Mouse (Mus musculus): ENCODE results near the gene Fkbp14.

Gene Fkbp14

DNA sequence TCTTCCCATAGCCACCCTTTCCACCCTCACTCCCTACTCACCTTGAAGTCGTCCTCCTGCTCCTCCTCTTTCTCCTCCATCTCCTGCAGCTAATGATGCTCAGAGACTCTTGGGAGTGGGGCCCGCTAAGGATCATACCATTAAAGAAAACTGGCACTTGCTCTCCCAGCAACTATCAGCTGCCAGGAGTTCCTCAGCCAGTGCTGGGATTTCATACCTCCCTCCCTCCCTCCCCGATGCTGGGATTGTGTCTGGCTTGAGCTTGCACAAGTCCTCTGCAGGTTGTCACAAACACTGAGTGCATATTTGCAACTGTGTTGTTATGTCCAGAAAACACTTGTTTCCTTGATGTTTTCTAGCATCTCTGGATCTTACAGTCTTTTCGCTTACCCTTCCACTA lies at the start of gene Fkbp14:
Gene Fkbp14, minus strand, starts transcription at position 101 of the 400 bp plus-strand sequence.
- DNase-seq: no peak

DNA sequence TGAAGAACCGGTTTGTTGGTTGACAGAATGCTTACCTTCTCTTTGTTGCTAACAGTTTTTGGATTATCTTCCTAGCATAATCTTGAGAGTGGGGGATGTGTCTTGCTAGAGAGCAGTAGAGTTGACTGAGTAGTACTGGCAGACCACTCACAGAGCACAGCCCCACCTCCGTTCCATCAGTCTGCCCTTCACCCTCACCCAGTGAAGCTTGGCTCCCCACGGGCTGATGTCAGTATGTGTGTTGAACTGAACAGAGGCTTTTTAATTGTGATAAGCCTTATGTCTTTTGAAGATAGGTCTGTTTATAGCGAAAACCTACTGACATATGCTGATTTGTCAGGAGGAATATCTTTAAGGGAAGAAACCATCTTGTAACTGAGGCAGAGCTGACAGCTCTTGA lies 46.1 kb upstream of the Fkbp14 start:
- DNase-seq: no peak

DNA sequence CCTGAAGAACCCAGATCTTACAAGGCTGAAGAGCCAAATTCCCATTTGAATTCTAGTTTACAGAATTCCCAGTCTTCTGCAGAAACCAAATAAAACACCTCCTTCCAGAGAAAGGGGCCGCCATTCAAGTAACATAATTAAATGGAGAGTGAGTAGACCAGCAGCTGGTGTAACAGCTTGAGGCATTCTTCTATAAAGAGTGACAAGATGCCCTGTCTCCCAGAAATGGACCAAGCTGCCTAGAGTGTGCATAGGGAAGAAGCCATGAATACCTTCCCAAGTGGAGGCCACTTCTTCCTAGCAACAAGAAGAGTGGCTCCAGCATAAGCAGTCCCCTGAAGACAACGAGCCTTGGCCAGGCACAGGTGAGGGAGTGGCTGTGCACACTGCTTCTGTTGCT lies 44.8 kb upstream of the Fkbp14 start:
- no peak for DNase-seq

DNA sequence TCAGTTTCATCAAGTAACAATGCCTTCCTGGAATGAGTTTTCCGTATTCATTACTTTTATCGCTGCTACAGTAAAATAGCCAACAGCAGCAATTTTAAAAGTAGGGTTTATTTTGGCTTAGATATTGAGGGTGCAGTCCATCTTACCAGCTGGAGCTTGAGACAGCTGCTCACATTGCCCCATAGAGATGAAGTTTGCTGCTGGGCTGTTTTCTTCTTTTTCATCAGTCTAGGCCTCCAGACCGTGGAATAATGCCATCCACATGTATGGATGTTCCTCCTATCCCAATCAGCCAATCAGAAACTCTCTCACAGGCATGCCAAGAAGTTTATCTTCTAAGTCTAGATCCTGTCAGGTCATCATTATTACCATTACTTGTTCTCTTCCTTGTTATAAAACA lies 42.8 kb upstream of the Fkbp14 start:
- no peak for DNase-seq

DNA sequence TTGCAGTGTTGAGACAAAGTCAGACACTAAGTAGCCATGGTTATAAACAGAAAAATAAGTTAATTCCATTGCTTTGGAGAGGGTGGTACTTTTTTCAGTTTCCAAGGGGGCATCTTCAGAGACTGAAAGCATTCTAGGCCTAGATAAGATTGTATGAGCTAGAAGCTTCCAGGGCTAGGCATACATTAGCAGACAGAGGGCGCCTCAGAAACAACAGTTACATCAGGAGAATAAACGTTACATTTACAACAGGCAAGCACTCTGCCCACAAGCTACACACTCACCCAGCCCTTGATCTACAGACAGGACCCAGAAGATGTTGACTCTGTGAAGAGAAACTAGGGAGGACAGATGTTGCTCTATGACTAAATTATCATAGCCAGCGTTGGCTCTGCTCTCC lies 34.4 kb upstream of the Fkbp14 start:
- peak; percentile 14 for DNase-seq

DNA sequence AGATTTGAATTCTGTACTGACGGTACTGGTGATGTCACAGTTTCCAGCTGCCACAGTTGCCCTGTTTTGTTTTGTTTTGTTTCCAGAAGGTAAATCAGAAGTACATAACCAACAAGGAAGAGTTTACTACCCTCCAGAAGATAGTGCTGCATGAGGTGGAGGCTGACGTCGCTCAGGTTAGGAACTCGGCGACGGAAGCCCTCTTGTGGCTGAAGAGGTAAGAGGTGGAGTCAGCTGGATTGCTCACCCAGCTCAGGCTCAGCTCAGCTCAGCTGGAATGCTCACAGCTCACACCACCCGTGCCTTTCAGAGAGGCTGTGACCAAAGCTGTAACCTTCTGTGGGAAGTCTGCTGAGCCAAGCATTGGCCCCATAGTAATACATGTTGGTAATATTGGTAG lies 32.6 kb upstream of the Fkbp14 start:
- DNase-seq: peak; percentile 35

DNA sequence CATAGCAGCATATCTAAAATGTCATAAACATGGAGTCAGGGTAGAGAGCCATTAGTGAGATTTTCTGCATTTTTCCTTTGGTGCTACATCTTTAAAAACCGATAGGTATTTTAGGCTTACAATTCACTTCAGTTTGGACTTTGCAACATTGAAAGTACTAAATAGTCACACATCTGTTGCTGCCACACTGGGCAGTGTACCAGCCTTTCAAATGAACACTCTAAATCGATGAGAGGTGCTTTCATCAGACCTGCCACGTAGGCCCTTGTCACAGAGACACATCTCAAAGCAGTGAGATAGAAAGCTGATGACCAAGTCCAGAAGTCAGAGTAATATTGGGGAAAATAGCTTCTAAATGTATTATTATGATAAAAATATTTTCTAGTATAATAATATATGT lies 31.3 kb upstream of the Fkbp14 start:
- DNase-seq: no peak

DNA sequence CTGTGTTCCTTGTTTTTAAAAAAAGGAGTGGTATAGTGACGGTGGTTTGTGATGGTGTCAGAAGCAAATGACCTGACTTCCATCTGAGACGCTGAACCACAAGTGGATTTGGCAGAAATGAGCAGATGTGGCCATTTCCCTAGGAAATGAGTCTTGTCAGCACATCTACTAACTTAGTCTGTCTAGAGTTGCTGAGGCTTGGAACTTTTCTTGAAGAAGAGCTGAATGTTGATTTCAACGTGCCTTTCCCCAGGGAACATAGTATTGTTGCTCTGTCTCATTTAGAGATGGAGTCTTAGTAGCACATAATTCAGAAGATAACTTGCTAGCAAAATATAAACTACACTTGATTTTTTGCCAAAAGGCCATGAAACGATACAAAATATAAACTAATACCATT lies 23.2 kb upstream of the Fkbp14 start:
- no peak for DNase-seq

DNA sequence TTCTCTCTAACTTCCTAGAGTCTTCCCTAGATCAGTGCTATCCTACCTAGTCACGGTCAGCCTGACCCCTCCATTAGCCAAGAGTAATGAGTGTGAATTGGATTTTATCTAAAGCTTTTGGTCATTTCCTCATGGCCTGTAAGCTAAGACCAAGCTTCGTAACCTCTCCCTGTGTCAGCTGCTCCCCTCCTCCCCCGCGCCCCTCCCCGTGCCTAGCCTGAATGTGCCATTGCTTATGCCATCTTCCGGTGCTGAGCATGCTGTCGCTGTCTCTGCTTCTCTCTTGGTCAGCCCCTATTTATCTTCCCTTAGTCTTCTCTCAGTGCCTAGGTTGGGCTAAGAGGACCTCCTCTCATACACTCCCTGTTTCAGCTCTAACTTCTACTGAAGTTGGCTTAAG lies 22.4 kb upstream of the Fkbp14 start:
- no peak for DNase-seq

DNA sequence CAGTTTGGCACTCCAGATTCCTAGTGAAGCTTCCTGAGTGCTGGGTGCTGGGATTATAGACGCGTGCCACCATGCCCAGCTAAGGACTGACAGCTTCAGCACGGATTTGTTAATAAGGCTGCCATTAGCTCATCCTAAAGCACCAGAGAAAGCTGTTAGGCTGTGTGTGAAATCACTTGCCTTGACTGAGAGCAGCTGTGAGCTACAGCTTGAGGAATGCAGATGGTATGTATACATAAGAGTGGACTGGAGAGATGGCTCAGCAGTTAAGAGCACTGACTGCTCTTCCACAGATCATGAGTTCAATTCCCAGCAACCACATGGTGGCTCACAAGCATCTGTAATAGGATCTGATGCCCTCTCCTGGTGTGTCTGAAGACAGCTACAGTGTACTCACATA lies 20.3 kb upstream of the Fkbp14 start:
- no peak for DNase-seq

DNA sequence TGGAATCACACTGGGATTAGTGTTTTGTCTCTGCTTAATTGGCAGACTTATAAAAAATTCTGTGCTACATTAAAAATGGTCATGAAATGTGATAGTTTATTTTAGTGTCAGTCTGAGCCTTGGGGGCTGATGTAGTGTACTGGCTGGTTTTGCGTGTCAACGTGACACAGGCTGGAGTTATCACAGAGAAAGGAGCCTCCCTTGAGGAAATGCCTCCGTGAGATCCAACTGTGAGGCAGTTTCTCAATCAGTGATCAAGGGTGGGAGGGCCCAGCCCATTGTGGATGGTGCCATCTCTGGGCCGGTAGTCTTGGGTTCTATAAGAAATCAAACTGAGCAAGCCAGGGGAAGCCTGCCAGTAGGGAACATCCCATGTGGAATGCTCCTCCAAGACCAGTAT lies 9.1 kb upstream of the Fkbp14 start:
- no peak for DNase-seq

DNA sequence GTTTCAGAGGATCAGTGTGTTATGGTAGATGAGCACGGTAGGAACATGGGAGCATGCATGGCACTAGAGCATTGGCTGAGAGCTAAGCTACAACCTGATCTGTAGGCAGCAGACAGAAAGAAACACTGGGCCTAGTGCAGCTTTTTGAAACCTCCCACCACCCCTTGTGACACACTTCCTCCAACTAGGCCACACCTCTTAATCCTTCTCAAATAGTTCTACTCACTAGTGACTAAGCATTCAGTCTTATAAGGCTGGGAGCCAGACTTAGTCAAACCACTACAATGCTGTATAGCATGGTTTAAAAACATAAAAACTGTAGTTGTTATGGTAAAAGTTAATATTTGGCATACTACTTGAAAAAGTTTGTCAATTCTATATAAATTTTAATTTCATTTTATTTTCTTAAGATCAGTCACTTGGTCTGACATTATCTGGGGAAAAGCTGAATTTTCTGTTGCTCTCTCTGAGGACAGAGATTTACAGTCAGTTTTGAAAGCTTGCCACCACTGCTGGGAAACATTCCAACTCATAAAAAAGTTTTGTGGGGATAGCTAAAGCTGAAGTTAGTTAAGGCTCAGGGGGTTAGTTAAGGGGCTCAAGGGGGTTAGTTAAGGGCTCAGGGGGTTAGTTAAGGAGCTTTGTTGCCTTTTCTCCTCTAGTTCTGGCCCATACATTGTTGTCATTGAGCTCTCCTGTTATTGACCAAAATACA lies 7.0 kb upstream of the Fkbp14 start:
- DNase-seq: no peak

DNA sequence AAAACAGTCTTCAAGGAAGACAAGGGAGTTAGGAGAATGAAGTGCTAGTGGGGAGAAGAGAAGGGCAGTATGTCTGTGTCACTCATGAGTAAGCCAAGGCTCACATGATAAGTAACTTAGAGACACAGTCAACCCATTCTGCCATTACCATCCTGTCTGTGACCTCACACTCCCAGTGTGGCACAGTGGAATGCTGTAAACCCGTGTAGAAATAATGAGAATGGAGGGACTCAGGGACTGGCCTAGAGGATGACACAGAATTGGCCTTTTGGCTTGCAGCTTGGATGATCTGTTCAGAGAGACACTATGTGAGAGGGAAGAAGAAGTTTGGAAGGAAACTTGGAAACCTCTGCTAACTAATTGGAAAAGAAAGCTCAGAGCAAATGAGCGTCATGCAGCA lies 5.8 kb upstream of the Fkbp14 start:
- DNase-seq: no peak

DNA sequence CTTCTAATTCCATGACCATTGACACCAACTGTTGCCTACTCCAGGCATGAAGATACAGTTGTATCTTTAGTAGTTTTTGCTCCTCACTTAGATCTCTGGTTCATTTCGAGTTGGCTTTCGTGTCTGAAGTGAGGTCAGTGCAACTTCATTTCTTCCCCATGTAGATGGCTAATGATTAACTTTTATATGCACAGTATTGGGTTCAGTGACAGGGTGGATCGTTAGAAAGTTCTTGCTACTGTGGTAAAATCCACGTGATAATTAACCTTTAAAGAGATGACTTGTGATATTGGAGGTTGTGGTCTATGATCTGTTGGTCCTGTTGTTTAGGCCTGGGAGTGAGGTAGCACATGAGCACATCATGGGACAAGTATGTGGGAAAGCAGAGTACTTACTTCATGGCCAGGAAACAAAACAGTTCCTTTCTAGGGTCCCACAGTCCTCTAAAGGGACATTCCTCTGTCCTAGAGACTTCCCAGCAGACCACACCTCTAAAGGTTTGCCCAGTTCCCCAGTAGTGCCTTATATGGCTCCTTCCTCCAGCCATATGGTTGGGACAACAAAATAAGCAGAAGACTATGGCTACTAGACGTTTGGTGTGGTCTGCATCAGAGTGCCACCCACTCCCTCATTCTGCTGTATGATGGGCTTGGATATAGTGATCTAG lies 3.7 kb upstream of the Fkbp14 start:
- DNase-seq: no peak

DNA sequence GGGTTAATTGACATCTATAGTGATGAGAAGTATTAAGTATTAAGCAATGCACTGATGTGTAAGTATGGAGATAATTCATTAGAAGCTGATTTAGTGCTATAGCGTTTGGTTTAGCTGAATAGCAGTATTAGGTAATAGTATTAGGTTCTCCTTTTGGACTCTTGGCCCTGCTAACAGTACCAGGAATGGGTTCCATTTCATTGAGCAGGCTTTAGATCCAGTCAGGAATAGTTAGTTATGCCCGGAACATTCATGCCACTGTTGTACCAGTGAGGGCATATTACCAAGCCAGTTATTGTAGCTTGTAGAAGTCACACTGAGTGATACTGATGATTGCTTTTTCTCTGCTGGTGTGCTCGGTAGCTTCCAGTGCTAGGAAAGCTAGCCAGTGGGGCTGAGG lies 603 bp upstream of the Fkbp14 start:
- no peak for DNase-seq

DNA sequence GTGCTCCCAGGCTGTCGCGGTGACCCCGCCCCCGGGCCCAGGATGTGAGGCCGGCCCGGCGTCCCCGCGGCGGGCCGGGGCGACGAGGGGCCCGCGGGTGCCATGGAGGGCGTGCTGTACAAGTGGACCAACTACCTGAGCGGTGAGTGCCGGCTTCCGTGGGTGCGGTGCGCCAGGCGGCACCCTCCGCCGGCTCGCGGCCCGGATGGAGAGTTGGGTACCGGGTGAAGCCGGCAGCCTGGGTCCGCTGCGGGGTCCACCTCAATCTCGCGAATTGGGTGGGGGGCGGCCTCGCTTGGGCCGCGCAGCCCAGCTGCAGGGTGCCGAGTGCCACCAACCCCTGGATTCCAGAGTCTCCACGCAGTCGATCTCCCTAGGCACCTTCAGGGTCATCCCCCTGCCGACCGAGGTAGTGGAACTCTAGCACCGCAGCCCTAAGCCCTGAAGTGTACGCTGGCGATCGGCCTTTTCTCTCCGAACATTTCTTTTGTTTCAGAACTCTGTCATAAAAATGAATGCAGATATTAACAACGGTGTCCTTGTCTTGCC lies 1.7 kb downstream of the Fkbp14 start:
- no peak for DNase-seq

DNA sequence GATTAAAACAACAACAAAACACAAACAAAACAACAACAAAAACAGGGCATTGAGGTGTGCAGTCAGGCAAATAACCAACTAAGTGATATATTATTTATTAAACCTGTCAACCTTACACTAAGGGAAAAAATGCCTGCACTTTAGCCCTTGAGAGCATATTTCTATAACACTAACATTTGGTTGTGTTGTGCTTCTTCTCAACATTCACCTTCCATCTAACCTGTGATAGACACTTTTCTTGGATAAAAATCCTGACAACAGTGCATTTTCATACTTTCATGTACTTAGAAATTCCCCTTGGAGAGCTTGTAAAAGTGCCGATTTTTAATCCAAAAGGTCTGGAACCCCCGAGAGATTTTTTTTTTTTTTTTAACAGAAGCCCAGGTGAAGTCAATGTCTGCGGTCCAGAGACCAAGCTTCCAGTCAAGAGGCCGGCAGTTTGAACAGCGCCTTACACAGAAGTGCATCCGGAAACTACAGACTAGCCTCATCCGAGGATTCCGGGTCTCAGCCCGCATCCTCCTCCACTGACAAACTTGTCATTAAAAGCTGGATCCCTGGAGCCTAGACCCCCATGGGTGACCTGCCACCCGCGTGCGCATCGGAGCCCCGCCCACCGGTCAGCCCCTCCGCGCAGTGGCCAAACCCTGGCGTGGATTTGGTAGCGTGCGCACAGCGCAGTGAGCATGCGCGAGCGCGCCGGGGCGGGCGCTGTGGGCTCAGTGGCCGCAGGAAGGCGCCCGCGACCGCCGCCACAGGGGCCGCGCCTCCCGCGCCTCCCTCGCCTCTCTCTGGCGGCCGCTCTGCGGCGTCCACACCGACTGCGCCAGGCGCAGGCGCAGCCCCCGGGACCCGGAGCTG lies 2.4 kb downstream of the Fkbp14 start, which contains the start of gene Plekha8:
Gene Plekha8, plus strand, starts transcription at position 643 of the 861 bp plus-strand sequence.
- DNase-seq: peak; percentile 91

DNA sequence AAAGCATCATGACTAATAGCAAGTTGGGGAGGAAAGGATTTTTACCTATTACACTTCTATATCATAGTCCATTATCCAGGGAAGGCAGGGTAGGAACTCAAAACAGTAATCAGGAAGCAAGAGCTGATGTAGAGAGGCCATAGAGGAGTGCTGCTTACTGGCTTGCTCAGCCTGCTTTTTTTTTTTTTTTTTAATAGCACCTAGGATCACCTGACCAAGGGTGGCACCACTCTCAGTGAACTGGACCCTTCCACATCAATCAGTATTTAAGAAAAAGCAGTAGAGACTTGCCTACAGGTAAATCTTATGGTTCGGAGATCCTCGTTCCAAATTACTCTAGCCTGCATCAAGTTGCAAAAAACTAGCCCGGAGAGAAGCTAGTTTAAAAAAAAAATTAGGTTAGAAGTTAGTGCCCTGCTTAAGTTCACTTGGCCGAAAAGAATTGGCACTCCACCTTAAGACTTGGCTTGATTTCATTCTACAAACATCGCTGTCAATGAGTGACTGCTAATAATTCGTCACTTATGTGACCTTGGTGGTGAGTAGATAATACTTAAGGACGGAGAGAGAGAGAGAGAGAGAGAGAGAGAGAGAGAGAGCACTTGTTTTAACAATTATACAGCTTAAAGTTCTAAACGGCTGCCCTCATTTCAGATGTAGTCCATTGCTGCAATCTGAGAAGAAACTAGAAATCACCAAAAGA lies 3.2 kb downstream of the Fkbp14 start:
- DNase-seq: peak; percentile 50

DNA sequence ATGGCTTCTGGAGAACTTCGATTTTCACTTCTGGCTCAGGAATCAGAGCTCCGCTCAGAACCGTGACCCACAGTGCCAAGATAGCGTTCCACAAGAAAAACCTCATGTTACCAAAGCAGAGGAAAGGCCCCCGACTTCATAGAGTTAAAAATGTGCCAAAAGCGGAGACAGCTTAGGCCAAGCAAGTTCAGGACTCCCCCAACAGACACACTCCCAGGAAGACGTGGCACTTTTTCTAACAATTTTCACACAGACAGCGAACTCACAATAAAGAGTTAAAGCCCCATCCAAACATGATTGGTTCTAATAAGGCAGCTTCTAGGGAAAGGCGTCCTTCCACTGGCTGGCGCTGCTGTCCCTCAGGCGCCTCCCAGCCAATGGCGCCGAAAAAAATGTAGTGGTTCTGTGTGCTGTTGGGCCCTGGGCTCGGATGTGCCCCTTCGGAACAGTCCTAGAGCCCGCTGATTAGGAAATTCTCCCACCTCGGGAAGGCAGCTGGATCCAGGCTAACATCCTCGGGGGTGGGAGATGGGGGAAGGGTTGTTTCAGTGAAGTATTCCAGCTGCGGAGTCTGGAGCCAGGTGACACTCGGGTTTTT lies 4.1 kb downstream of the Fkbp14 start:
- DNase-seq: peak; percentile 96

DNA sequence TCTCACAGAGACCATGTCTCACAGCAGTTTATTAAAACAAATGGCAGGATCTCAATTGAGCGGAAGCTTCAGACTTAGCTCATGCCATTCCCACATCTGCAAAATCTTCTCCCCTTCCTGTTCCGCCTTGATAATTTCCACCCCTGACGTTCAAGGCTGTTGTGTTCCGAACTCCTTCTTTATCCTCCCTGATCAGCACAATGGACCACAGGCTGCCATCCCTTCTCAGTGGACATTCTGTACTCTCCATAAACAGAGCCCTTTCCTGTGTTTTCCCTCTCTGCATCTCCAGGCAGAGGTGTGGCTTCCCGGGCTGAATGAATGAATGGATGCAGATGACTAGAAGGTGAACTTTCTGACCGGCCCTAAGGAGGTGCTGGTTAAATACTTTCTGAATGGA lies 5.3 kb downstream of the Fkbp14 start:
- DNase-seq: no peak

DNA sequence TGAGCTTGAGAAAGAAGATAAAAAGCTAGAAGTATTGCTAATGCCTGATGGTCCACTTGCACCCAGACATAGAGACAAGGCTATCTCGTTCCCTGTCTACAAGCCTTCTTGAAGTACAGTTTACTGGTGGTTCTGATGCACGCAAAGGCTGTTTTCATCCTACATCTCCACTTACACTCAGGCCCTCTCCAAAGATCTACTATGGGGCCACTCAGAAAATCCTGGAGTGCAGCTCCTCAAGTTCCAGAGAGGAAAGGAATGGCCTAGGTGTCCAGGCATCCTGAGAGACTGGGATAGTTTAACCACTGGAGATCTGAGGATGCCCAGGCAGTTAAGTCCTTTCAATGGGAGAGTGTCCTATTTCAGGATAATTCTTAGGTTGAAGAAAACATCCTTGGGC lies 6.4 kb downstream of the Fkbp14 start:
- no peak for DNase-seq

DNA sequence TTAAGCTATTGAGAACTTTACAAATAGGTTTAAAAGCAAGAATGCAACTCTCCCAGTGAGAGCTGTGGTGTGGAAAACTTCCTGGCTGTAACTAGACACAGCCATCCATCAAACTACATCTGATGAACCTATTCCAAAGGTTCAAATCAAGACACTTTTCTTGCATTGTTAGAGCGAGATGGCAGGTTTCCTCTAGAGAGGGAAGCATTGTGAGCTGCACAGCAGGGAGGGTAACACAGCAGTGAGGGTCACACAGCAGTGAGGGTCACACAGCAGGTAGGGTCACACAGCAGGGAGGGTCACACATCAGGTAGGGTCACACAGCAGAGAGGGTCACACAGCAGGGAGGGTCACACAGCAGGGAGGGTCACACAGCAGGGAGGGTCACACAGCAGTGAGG lies 8.9 kb downstream of the Fkbp14 start:
- DNase-seq: no peak
